Mouse (Mus musculus) heart, embryonic 11.5 days (tissue): Measurements from ENCODE around the gene Armc9. TPM values are rescaled to one million over a fixed set of nuclear protein-coding genes. Genes with fewer than 3 reads are reported as not detected.

Source experiments
- ATAC-seq: fragments of 200-750 bp; cut with Nextera tagmentation; replicated peaks from 2 replicates; pipeline ENCODE4 v1.8.0; 2017; ENCODE audit warnings: moderate library complexity; ENCODE audit not compliant: insufficient number of reproducible peaks, low FRiP score, low TSS enrichment
- H3K27ac ChIP-seq: fragments of 300-500 bp; sonication (generic); 2 replicates; pipeline ENCODE4 v1.5.1; 2014; ENCODE audit warnings: mild to moderate bottlenecking, low read depth, low read length
- H3K27me3 ChIP-seq: fragments of 300-500 bp; sonication (generic); 2 replicates; pipeline ENCODE4 v1.6.1; 2014; ENCODE audit warnings: mild to moderate bottlenecking, low read length, mixed read lengths; ENCODE audit not compliant: control insufficient read depth, insufficient read depth
- H3K36me3 ChIP-seq: fragments of 300-500 bp; sonication (generic); 2 replicates; pipeline ENCODE4 v1.6.1; 2014; ENCODE audit warnings: mild to moderate bottlenecking, low read length, moderate library complexity, mixed read lengths; ENCODE audit not compliant: control insufficient read depth, insufficient read depth
- H3K4me1 ChIP-seq: fragments of 300-500 bp; sonication (generic); 2 replicates; pipeline ENCODE4 v1.6.1; 2014; ENCODE audit warnings: low read length; ENCODE audit not compliant: control insufficient read depth, insufficient read depth
- H3K4me2 ChIP-seq: fragments of 300-500 bp; sonication (generic); 2 replicates; pipeline ENCODE4 v1.6.1; 2014; ENCODE audit warnings: mild to moderate bottlenecking, moderate library complexity
- H3K4me3 ChIP-seq: fragments of 300-500 bp; sonication (generic); 2 replicates; pipeline ENCODE4 v1.5.1; 2014; ENCODE audit warnings: low read depth, low read length
- H3K9ac ChIP-seq: fragments of 300-500 bp; sonication (generic); 2 replicates; pipeline ENCODE4 v1.6.1; 2014; ENCODE audit warnings: mild to moderate bottlenecking, low read depth, low read length, moderate library complexity
- H3K9me3 ChIP-seq: fragments of 300-500 bp; sonication (generic); replicated peaks from 2 replicates; pipeline ENCODE4 v1.6.1; 2016; ENCODE audit warnings: low read length; ENCODE audit not compliant: control insufficient read depth
- WGBS: fragments of 180-500 bp; shearing (Covaris S2); extraction: QIAGEN DNeasy Blood & Tissue Kit; methylation state at CpG from one replicate; pipeline ENCODE4 v1.1.7; 2014; ENCODE audit not compliant: insufficient replicate concordance; 5-methylcytosine and 5-hydroxymethylcytosine counted together
- polyA plus RNA-seq: library from polyadenylated mRNA; unstranded; fragments of >200 nt; fragmentation: Nextera tagmentation; extraction: Ambion mirVana; gene quantifications from 2 replicates; pipeline ENCODE4 v1.2.1, GENCODE M21; 2014

The Armc9 gene
- polyA plus RNA-seq, 1 experiment from 2014 or later = 14.7 TPM

DNA sequence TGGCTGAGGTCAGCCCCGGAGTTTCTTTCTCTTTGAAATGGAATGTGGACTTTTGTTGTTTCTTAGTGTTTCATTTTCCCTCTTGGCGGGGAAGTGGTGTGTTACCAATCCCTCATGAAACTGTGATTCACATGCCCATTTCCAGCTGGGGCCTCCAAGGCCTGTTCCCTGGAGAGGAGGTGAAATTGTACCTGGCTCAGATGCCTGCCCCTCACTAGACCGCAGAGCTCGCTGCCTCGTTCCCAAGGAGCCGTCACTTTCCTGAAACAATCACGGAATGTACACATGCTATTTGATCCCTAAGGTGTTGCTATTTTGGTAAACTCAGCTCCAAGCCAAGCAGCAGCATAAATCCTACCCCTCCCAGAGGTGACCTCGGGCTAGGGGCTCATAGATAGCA lies 84.4 kb downstream of the Armc9 start:
- H3K36me3 ChIP-seq = no peaks in the 10 kb centered on the region
- peaks cover 8% of the 10 kb centered on the region for H3K4me1 ChIP-seq
- no peak overlapping the region for H3K4me2 ChIP-seq
- 60% methylated on average over 8 of the region's 8 CpGs for WGBS
- H3K27ac ChIP-seq = no peak overlapping the region
- no peaks in the 10 kb centered on the region for H3K27me3 ChIP-seq
- no peak for ATAC-seq
- no peak overlapping the region for H3K9ac ChIP-seq
- H3K4me3 ChIP-seq = no peak overlapping the region
- no peaks in the 10 kb centered on the region for H3K9me3 ChIP-seq

DNA sequence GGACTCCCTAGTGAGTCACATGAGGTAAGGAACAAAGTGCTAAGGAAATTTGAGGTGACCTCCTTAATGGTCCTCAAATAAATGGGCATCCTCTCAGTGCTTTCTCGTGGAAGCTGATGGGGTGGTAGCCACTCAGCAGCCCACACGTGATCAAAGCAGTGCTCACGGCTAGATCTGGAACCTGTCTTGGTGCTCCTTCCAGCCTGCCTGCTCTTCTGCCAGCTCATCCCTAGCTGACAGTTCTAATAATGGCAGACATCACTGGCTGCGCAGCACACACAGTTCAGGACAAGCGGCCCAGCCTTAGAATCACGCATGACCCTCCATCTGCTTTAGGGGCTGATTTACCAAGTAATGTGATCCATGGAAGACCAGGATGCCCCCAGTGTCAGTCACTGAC lies 85.3 kb downstream of the Armc9 start:
- Histone ChIP-seq H3K9ac (no peak overlapping the region), H3K27ac (no peak overlapping the region), H3K36me3 (no peaks in the 10 kb centered on the region), H3K9me3 (no peaks in the 10 kb centered on the region), H3K27me3 (no peaks in the 10 kb centered on the region), H3K4me3 (no peak overlapping the region), H3K4me2 (no peak overlapping the region), H3K4me1 (peaks cover 8% of the 10 kb centered on the region; the same call in 1 of the 2 replicates)
- WGBS = 64% methylated on average over 6 of the region's 6 CpGs
- no peak for ATAC-seq

DNA sequence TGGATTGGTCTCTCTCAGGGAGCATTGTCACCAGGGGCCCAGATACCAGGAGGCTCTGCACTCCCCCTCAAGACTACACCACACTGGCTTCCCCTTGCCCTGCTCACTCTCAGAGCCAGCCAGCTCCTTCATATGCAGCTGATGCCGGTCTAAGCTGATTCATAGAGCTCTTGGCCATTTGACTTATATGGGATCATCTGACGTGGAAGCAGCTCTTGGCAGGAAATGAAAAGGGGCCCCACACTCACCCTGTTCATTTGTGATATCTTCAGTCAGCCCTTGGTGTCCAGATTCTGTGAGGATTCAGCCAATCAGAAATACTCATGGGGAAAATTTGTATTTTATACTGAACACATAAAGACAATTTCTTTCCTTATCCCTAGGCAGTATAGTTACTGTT lies 86.4 kb downstream of the Armc9 start:
- no peaks in the 10 kb centered on the region for H3K27me3 ChIP-seq
- peaks cover 8% of the 10 kb centered on the region; the same call in 1 of the 2 replicates for H3K4me1 ChIP-seq
- no peaks in the 10 kb centered on the region for H3K9me3 ChIP-seq
- WGBS = 59% methylated on average over 2 of the region's 2 CpGs
- H3K36me3 ChIP-seq = no peaks in the 10 kb centered on the region
- H3K4me3 ChIP-seq = no peak overlapping the region
- no peak overlapping the region for H3K9ac ChIP-seq
- no peak for ATAC-seq
- no peak overlapping the region for H3K4me2 ChIP-seq
- no peak overlapping the region for H3K27ac ChIP-seq

DNA sequence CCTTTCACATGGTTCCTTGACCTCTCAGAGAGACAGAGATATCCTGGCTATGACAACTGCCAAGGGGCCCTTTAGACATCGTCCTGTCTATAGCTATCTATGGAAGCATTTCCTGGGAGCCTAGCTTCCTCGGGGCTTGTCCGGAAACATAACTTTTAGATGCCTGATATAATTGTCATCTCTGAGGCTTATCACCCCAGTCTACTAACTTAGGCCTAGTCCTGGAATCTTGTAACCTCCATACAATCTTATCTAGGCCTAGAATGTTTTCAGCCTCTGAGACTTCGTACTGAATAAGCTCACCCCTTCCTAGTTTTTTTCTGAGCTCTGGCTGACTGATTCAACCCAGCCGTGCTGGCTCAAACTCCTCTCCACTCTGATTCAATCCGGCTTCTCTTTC lies 88.9 kb downstream of the Armc9 start:
- Histone ChIP-seq H3K4me2 (no peak overlapping the region), H3K27ac (peak overlapping the region; percentile 46), H3K9me3 (no peaks in the 10 kb centered on the region), H3K4me1 (peaks cover 8% of the 10 kb centered on the region; the same call in 1 of the 2 replicates), H3K27me3 (no peaks in the 10 kb centered on the region), H3K36me3 (no peaks in the 10 kb centered on the region), H3K9ac (no peak overlapping the region), H3K4me3 (no peak overlapping the region)
- ATAC-seq = no peak; the same call in 1 of the 2 replicates
- 23% methylated on average over 6 of the region's 6 CpGs for WGBS

DNA sequence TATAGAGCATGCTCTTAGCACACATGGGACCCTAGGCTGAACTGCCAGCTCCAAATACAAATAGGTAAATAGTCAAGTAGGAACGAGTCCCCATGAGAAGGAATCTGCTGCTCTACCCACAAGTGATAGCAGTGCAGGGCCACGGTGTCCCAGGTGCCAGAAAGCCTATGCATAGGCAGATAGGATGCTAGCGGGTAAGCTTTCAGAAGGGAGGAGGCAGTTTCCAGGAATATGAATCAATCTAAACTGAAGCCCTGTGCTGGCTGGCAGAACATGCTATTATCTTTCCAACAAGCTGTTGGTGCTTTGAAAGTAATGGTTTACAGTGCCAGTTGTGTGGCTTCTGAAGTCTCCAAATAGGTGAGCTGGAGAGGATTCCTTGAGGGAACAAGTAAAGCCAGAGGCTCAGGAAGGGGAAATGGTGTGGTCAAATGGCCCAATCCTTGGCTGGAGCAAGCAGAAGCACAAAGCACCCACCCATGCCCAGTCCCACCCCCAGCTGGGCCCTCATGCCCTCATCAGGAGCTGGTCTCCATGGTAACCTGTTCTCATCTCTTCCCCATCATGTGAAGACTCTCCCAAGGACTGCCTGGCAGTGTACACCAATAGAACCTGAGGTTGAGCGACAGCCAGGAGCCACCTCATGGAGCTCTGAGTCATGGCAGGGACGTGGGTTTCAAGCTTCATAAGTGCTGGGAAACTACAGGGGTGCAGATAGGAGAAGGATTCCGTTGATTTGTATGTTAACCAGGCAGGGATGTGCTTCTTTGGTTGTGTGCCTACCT lies 90.9 kb downstream of the Armc9 start:
- H3K4me2 ChIP-seq = no peak overlapping the region
- H3K36me3 ChIP-seq = no peaks in the 10 kb centered on the region
- ATAC-seq = no peak
- H3K9me3 ChIP-seq = no peaks in the 10 kb centered on the region
- H3K9ac ChIP-seq = no peak overlapping the region
- peaks cover 8% of the 10 kb centered on the region; the same call in 1 of the 2 replicates for H3K4me1 ChIP-seq
- no peak overlapping the region for H3K4me3 ChIP-seq
- no peaks in the 10 kb centered on the region for H3K27me3 ChIP-seq
- H3K27ac ChIP-seq = no peak overlapping the region
- 80% methylated on average over 6 of the region's 6 CpGs for WGBS

DNA sequence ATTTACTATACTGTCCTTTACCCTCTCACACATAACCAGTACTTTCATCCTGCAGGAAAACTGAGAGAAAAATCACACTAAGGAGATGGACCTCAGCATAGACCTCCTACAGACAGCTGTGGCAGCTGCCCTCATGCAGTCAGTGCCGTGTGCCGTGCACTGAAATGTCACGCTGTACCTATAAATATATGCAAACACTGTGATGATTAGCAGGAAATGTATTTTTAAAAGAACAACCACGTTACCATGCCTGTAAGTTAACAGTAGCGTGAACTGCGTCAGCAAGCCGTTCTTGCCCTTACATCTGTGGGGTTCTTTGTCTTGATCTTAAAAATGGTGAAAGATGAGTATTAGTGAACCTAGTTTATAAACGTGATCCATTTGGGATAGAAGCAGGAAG lies 98.8 kb downstream of the Armc9 start:
- no peak overlapping the region for H3K4me3 ChIP-seq
- no peak overlapping the region for H3K9ac ChIP-seq
- H3K27me3 ChIP-seq = no peaks in the 10 kb centered on the region
- peaks cover 8% of the 10 kb centered on the region for H3K4me1 ChIP-seq
- no peak for ATAC-seq
- no peaks in the 10 kb centered on the region for H3K9me3 ChIP-seq
- 80% methylated on average over 8 of the region's 8 CpGs for WGBS
- no peak overlapping the region for H3K27ac ChIP-seq
- H3K36me3 ChIP-seq = no peaks in the 10 kb centered on the region
- no peak overlapping the region for H3K4me2 ChIP-seq

DNA sequence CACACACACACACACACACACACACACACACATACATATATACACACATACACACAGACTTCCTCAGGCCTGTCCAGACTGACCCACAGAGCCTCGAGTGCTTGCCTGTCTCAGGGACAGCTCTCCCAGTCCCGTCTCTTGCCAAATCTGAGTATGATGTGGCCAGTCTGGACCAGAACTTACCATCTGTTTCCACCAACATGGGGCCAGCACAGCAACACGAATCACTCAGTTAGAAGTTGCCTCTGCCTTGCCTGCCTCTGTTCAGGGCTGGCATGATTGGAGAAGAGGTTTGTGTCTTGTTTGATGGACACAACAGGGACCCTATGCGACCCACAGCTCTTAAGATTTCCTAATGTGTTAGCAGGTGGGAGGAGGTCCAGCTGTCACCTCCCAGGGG lies 101.7 kb downstream of the Armc9 start:
- no peak for ATAC-seq
- H3K4me3 ChIP-seq = no peak overlapping the region
- no peaks in the 10 kb centered on the region for H3K36me3 ChIP-seq
- no peaks in the 10 kb centered on the region for H3K27me3 ChIP-seq
- no peak overlapping the region for H3K4me2 ChIP-seq
- H3K9me3 ChIP-seq = no peaks in the 10 kb centered on the region
- 69% methylated on average over 4 of the region's 4 CpGs for WGBS
- peaks cover 4% of the 10 kb centered on the region; the same call in 1 of the 2 replicates for H3K4me1 ChIP-seq
- no peak overlapping the region for H3K9ac ChIP-seq
- no peak overlapping the region for H3K27ac ChIP-seq

DNA sequence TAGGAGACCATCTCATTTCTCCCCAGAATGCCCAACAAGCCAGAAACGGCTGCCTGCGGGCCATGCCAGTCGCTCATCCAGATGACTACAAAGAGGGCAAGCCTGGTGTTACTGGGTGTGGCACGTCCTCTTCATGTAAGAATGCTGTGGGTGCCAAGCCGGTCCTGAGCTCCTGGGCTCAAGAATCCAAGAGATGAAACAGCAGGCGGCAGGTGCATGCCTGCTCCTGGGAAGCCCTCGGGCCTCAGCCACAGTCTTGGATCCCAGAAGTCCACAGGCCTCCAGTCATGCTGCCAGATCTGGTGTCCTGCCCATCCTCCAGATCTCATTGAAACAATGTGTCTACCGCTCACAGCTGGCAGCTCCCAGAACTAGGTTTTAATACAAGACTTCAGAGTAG lies 102.6 kb downstream of the Armc9 start:
- Histone ChIP-seq H3K36me3 (no peaks in the 10 kb centered on the region), H3K4me1 (peaks cover 4% of the 10 kb centered on the region; the same call in 1 of the 2 replicates), H3K27me3 (no peaks in the 10 kb centered on the region), H3K4me2 (no peak overlapping the region), H3K27ac (no peak overlapping the region), H3K4me3 (no peak overlapping the region), H3K9ac (no peak overlapping the region), H3K9me3 (no peaks in the 10 kb centered on the region)
- ATAC-seq = no peak
- WGBS = 85% methylated on average over 8 of the region's 8 CpGs
